Mouse (Mus musculus) testis, adult 2 months (tissue): ENCODE data around the gene Eme2.

ENCODE experiments used
- CTCF ChIP-seq: fragments of 200-500 bp; IDR thresholded peaks from 2 replicates; pipeline ENCODE4 v1.5.1; 2012; ENCODE audit warnings: low read depth, mild to moderate bottlenecking, inconsistent platforms, low read length, moderate library complexity; ENCODE audit not compliant: control insufficient read depth, insufficient read depth, insufficient replicate concordance
- POLR2A ChIP-seq: fragments of 200-500 bp; IDR thresholded peaks from 2 replicates; pipeline ENCODE4 v1.6.1; 2012; ENCODE audit warnings: low read depth, mild to moderate bottlenecking, inconsistent platforms, low read length, moderate library complexity; ENCODE audit not compliant: control insufficient read depth

DNA sequence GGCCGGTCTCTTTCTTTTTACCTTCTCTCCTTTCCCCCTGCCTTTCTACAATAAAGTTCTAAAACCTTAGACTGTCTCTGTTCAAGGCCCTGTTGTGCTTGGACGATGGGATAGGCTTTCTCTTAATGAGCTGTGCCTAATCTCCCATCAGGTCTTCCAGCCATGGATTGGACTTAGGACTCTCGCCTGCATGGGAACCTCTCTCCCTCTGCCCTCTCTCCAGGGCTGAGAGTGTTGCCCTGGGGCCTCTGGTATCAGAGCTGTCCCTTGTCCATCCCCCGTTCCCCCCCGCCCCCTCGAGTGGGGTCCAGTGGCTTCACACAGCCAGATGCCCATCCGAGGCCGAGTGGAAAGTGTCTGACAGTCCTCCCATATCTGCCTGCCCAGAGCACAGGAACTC is 19.9 kb downstream of the Eme2 start:
- no peak for TF ChIP-seq CTCF
- no peak for TF ChIP-seq POLR2A
